Mouse (Mus musculus) liver, embryonic 16.5 days (tissue): ENCODE data around the gene G2e3. TPM values are rescaled to one million over a fixed set of nuclear protein-coding genes. Genes with fewer than 3 reads are reported as not detected.

ENCODE experiments used
- ATAC-seq: fragments of 200-750 bp; cut with Nextera tagmentation; 2 replicates; pipeline ENCODE4 v1.8.0; 2017; ENCODE audit warnings: low read depth, mild to moderate bottlenecking, moderate number of reproducible peaks, moderate library complexity
- H3K27ac ChIP-seq: fragments of 300-500 bp; sonication (generic); 2 replicates; pipeline ENCODE4 v1.5.1; 2014; ENCODE audit warnings: mild to moderate bottlenecking, low read length
- H3K27me3 ChIP-seq: fragments of 300-500 bp; sonication (generic); 2 replicates; pipeline ENCODE4 v1.6.1; 2014; ENCODE audit warnings: low read depth, low read length, mixed read lengths; ENCODE audit not compliant: control insufficient read depth, insufficient read depth
- H3K36me3 ChIP-seq: fragments of 300-500 bp; sonication (generic); 2 replicates; pipeline ENCODE4 v1.6.1; 2014; ENCODE audit warnings: mild to moderate bottlenecking; ENCODE audit not compliant: control insufficient read depth, insufficient read depth
- H3K4me1 ChIP-seq: fragments of 300-500 bp; sonication (generic); 2 replicates; pipeline ENCODE4 v1.6.1; 2014; ENCODE audit warnings: low read depth, low read length, mixed read lengths; ENCODE audit not compliant: control insufficient read depth
- H3K4me2 ChIP-seq: fragments of 300-500 bp; sonication (generic); 2 replicates; pipeline ENCODE4 v1.6.1; 2014; ENCODE audit warnings: low read depth, low read length, mixed read lengths
- H3K4me3 ChIP-seq: fragments of 300-500 bp; sonication (generic); 2 replicates; pipeline ENCODE4 v1.5.1; 2014; ENCODE audit warnings: low read depth, mild to moderate bottlenecking, low read length
- H3K9ac ChIP-seq: fragments of 300-500 bp; sonication (generic); 2 replicates; pipeline ENCODE4 v1.6.1; 2014; ENCODE audit warnings: low read depth, low read length
- H3K9me3 ChIP-seq: fragments of 300-500 bp; sonication (generic); replicated peaks from 2 replicates; pipeline ENCODE4 v1.6.1; 2016; ENCODE audit warnings: low read length; ENCODE audit not compliant: control insufficient read depth
- WGBS: fragments of 180-500 bp; shearing (Covaris S2); extraction: QIAGEN DNeasy Blood & Tissue Kit; methylation state at CpG from one replicate; pipeline ENCODE4 v1.1.7; 2014; ENCODE audit not compliant: insufficient replicate concordance; 5-methylcytosine and 5-hydroxymethylcytosine counted together
- polyA plus RNA-seq: library from polyadenylated mRNA; unstranded; fragments of >200 nt; fragmentation: Nextera tagmentation; extraction: Ambion mirVana; gene quantifications from 2 replicates; pipeline ENCODE4 v1.2.1, GENCODE M21; 2015

Gene G2e3
- polyA plus RNA-seq, 1 experiment from 2014 or later = 14.2 TPM

DNA sequence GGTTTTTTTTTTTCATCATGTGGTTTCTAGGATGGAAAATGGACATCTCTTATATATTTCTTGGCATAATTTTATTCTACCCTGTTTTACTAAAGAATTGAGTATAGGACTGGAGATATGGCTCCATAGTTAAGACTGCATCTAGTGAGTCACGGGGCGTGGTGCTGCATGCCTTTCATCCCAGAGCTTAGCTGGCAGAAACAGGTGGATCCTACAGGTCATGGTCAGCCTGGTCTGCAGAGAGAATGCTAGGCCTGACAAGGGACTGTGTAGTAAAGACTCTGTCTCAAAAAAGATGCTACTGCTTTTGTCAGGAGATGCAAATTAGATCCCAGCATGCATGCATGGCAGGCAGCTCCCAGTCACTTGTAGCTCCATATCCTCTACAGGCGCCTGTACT is 20.6 kb downstream of the G2e3 start:
- Histone ChIP-seq H3K4me2 (no peak overlapping the region), H3K27me3 (no peaks in the 10 kb centered on the region), H3K4me3 (no peak overlapping the region), H3K27ac (no peak overlapping the region), H3K9me3 (no peaks in the 10 kb centered on the region), H3K9ac (no peak overlapping the region), H3K36me3 (peaks cover 51% of the 10 kb centered on the region), H3K4me1 (no peaks in the 10 kb centered on the region)
- no peak for ATAC-seq
- WGBS = 93% methylated on average over 3 of the region's 3 CpGs

DNA sequence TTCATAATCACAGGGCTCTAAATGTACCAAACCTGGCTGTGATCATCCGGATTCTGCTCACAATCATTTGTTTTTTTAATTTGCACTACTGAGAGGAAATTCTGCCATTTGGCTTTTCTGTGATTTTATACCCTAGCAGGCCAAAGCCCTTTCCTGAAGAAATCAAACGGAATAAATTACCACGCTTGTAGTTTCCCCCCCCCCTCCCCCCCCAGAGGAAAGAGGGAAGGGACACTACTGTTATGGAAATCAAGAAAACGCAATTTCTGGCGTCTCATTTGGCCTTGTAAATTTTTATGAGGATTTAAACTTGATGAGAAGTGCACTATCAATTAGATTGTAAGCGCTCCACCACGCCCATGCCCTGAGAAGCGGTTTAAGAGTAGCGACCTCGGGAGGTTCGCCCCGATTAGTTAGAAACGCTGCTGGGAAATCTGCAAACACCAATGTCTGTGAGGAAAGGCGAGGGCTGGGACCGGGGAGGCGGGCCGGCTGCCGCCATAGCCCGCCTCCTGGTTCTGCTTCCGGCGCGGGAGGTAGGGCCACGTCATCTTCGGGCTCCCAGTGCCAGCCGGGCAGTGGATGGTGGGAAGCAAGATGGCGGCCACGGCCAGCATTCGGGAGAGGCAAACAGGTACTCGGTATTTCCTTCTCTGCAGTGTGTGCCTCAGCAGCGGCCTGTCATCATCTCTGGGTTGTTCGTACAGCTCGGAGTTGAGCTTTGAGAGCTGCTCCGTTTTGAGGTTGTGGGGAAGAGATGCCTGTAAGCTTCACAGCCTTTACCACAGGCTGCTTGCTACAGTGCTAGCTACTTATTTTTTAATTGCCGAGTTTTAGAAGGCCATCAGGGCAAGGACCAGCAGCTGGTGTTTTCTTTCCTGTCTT is 29.4 kb downstream of the G2e3 start, which contains the start of gene Scfd1:
Scfd1 (plus strand) TSS at position 508 of the 885 bp plus-strand sequence.
- peaks cover 15% of the 10 kb centered on the region for H3K36me3 ChIP-seq
- no peaks in the 10 kb centered on the region for H3K27me3 ChIP-seq
- 2% methylated on average over 34 of the region's 34 CpGs for WGBS
- peak within 1 kb of the TSS; percentile 92 for H3K4me2 ChIP-seq
- H3K4me3 ChIP-seq = peak within 1 kb of the TSS; percentile 73
- peak; percentile 100 for ATAC-seq
- peak within 1 kb of the TSS; percentile 83 for H3K9ac ChIP-seq
- peak within 1 kb of the TSS; percentile 81 for H3K27ac ChIP-seq
- H3K4me1 ChIP-seq = peaks cover 3% of the 10 kb centered on the region; the same call in 1 of the 2 replicates
- H3K9me3 ChIP-seq = no peaks in the 10 kb centered on the region

DNA sequence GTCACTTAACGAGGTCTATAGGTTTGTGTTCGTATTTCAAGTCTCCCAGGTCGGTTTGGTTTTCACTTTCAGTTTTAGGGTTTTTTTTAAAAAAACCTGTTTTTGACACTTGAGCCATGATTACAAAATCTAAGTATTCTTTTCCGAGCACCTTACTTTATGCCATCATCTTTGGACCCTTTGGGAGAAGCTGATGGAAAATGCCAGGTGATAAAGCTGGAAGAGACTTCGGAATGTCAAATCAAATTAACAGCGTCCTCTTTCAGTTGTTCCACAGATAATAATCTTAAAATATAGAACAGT is 30.0 kb downstream of the G2e3 start:
- 10% methylated on average over 6 of the region's 6 CpGs for whole genome bisulfite sequencing
- H3K4me1 ChIP-seq = peaks cover 3% of the 10 kb centered on the region; the same call in 1 of the 2 replicates
- no peaks in the 10 kb centered on the region for H3K27me3 ChIP-seq
- H3K36me3 ChIP-seq = peaks cover 9% of the 10 kb centered on the region
- H3K9ac ChIP-seq = peak overlapping the region; percentile 83
- H3K4me3 ChIP-seq = peak overlapping the region; percentile 73
- H3K27ac ChIP-seq = peak overlapping the region; percentile 78
- H3K9me3 ChIP-seq = no peaks in the 10 kb centered on the region
- no peak for ATAC-seq
- H3K4me2 ChIP-seq = peak overlapping the region; percentile 61

DNA sequence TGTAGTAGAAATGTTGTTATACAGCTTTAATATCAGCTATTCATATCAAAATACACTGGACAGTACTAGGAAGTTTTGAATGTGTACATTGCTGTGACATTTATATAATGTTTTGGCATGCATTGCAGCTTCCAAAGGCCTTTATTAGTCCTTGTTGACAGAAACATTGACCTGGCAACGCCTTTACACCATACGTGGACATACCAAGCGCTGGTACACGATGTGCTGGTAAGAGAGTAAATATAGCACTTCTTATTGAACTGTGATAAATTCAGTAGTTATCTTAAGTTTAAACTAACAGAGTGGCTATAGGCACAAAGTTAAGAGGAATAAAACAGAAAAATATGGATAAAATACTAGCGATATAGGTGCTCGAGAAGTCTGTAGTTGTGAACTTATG is 52.0 kb downstream of the G2e3 start:
- no peak overlapping the region for H3K4me2 ChIP-seq
- H3K36me3 ChIP-seq = peaks cover 23% of the 10 kb centered on the region
- no peak for ATAC-seq
- no peak overlapping the region for H3K9ac ChIP-seq
- no peak overlapping the region for H3K4me3 ChIP-seq
- H3K4me1 ChIP-seq = no peaks in the 10 kb centered on the region
- no peaks in the 10 kb centered on the region for H3K9me3 ChIP-seq
- WGBS = 87% methylated on average over 6 of the region's 6 CpGs
- no peaks in the 10 kb centered on the region for H3K27me3 ChIP-seq
- no peak overlapping the region for H3K27ac ChIP-seq

DNA sequence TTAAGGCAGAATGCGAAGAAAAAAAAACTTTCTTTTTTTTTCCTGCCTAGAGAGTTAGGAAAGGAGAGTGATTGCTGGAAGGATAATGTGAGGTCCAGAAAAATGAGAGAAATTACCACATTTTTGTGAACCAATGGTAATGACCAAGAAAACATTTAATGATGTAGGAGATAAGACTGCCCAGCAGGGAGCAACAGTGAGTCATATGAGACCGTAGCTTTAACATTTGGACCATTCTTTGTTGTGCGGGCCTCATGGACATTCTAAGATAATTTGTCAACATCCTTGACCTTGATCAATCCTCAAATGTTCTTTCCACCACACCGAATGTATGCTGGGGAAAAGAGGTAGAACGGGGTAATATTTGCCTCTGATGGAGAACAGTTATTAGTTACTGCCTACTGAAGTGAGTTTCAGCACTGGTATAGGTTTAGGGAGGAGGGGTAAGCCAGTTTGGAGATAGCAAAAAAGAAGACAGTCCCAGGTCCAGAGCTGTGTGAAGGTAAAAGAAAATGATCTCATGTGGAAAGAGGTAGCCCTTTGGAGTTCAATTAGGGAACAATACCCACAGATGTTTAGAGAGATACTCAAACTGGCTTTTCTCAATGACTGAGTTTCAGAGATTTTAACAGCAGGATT is 54.3 kb downstream of the G2e3 start:
- H3K27ac ChIP-seq = no peak overlapping the region
- no peaks in the 10 kb centered on the region for H3K9me3 ChIP-seq
- no peak for ATAC-seq
- no peaks in the 10 kb centered on the region for H3K27me3 ChIP-seq
- WGBS = 72% methylated on average over 5 of the region's 5 CpGs
- H3K4me3 ChIP-seq = no peak overlapping the region
- H3K4me1 ChIP-seq = no peaks in the 10 kb centered on the region
- H3K4me2 ChIP-seq = no peak overlapping the region
- H3K36me3 ChIP-seq = peaks cover 17% of the 10 kb centered on the region
- H3K9ac ChIP-seq = no peak overlapping the region

DNA sequence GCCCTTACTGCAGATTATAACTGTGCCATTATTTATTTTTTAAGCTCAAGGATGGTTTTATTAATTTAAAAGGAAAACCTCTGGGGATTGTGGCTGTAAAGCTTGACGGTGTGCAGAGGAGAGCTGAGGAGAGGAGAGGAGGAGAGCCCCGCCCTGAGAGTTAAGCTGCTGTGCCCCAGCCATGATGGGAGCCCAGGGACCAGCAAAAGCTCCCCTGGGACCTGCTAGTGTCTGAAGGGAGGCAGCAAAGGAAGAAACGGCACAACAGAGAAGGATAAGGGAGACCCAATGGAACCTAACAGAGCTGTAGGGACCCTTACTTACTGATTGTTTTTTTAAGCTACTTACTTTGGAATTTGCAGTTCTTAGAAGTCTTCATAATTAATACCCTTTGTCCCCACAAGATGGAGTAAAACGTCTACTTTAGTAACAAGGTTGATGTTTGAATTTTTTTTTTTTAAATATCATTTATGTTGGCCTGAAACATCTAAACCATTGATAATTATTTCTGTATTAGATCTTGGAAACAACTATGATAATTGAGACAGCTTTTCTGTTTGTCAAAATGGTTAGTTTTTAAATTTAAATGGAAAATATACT is 56.2 kb downstream of the G2e3 start:
- H3K9ac ChIP-seq = no peak overlapping the region
- no peaks in the 10 kb centered on the region for H3K9me3 ChIP-seq
- H3K27me3 ChIP-seq = no peaks in the 10 kb centered on the region
- no peak overlapping the region for H3K4me2 ChIP-seq
- H3K4me3 ChIP-seq = no peak overlapping the region
- no peak for ATAC-seq
- no peaks in the 10 kb centered on the region for H3K4me1 ChIP-seq
- WGBS = 63% methylated on average over 4 of the region's 4 CpGs
- H3K27ac ChIP-seq = no peak overlapping the region
- H3K36me3 ChIP-seq = peaks cover 14% of the 10 kb centered on the region

DNA sequence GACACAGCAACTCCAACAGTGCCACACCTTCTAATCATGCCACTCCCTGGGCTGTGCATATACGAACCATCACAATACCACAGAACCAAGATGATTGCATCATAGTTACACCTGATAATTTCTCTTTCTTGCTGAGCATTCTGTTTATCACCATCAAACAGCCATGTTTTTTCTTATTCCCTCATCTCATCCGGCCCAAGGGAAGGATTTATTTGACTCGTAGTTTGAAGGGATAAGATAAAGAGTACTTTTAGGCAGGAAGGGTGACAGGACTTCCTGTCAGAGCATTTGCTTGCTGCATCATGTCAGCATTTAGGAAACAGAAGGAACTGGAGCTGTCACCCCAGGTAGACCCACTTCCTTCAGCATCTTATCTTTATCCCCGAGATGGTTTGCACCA is 63.5 kb downstream of the G2e3 start:
- Histone ChIP-seq H3K27ac (no peak overlapping the region), H3K4me3 (no peak overlapping the region), H3K9ac (no peak overlapping the region), H3K9me3 (no peaks in the 10 kb centered on the region), H3K27me3 (no peaks in the 10 kb centered on the region), H3K4me1 (no peaks in the 10 kb centered on the region; the same call in 1 of the 2 replicates), H3K36me3 (peaks cover 10% of the 10 kb centered on the region), H3K4me2 (no peak overlapping the region)
- WGBS = 24% methylated on average over 4 of the region's 4 CpGs
- no peak for ATAC-seq
